Mouse (Mus musculus): ENCODE results near the gene Pllp. TPM values are rescaled to one million over a fixed set of nuclear protein-coding genes. Genes with fewer than 3 reads are reported as not detected.

Gene Pllp
- polyA plus RNA-seq, 1 experiment from 2014 or later = 79.4 TPM

- Histone ChIP-seq H3K4me1 (peaks cover 15% of the 10 kb centered on the region), H3K9me3 (no peaks in the 10 kb centered on the region), H3K4me3 (replicated peaks) (no peak overlapping the region), H3K36me3 (peaks cover 17% of the 10 kb centered on the region), H3K27me3 (replicated peaks) (no peaks in the 10 kb centered on the region), H3K4me2 (no peak overlapping the region), H3K9ac (no peak overlapping the region), H3K27ac (no peak overlapping the region)
- no peak for ATAC-seq (ENCODE audit: insufficient read depth, low FRiP score, low read depth)
- WGBS = 93% methylated on average over 6 of the region's 6 CpGs
These were observed 20.2 kb downstream of the Pllp start for GRCm38 (mm10) chr8:94675923-94676322.

GRCm38 (mm10) chr8:94674384-94674783 is 21.7 kb downstream of the Pllp start:
- Histone ChIP-seq H3K4me3 (replicated peaks) (no peak overlapping the region), H3K9me3 (no peaks in the 10 kb centered on the region), H3K27me3 (replicated peaks) (no peaks in the 10 kb centered on the region), H3K9ac (no peak overlapping the region), H3K4me2 (no peak overlapping the region), H3K4me1 (peaks cover 11% of the 10 kb centered on the region), H3K27ac (no peak overlapping the region), H3K36me3 (peaks cover 23% of the 10 kb centered on the region)
- 64% methylated on average over 5 of the region's 5 CpGs for WGBS
- no peak for ATAC-seq (ENCODE audit: insufficient read depth, low FRiP score, low read depth)

- peak within 1 kb of the TSS; percentile 90 for H3K27ac ChIP-seq
- H3K4me1 ChIP-seq = 0 out of 2 replicates have a peak, but pooled peaks cover 6% of the 10 kb centered on the region
- H3K36me3 ChIP-seq = peaks cover 13% of the 10 kb centered on the region
- H3K4me3 ChIP-seq (replicated peaks) = peak within 1 kb of the TSS; percentile 81
- H3K27me3 ChIP-seq (replicated peaks) = no peaks in the 10 kb centered on the region
- ATAC-seq (ENCODE audit: insufficient read depth, low FRiP score, low read depth) = peak; percentile 97
- peak within 1 kb of the TSS; percentile 68 for H3K4me2 ChIP-seq
- H3K9me3 ChIP-seq = no peaks in the 10 kb centered on the region
- under 1% methylated on average over 74 of the region's 74 CpGs for WGBS
- peak within 1 kb of the TSS; percentile 95 for H3K9ac ChIP-seq
These were observed 29.4 kb downstream of the Pllp start, which contains the start of gene Arl2bp for GRCm38 (mm10) chr8:94666456-94667308. Arl2bp (plus strand) TSS chr8:94666600.

GRCm38 (mm10) chr8:94664722-94665121 is 31.4 kb downstream of the Pllp start:
- H3K27ac ChIP-seq = no peak overlapping the region
- ATAC-seq (ENCODE audit: insufficient read depth, low FRiP score, low read depth) = no peak
- no peak overlapping the region for H3K9ac ChIP-seq
- H3K36me3 ChIP-seq = 0 out of 2 replicates have a peak, but pooled peaks cover 3% of the 10 kb centered on the region
- 0 out of 2 replicates have a peak, but pooled peaks cover 6% of the 10 kb centered on the region for H3K4me1 ChIP-seq
- WGBS = 60% methylated on average over 2 of the region's 2 CpGs
- no peaks in the 10 kb centered on the region for H3K27me3 ChIP-seq (replicated peaks)
- no peaks in the 10 kb centered on the region for H3K9me3 ChIP-seq
- H3K4me2 ChIP-seq = no peak overlapping the region
- no peak overlapping the region for H3K4me3 ChIP-seq (replicated peaks)

- Histone ChIP-seq H3K36me3 (no peaks in the 10 kb centered on the region), H3K9me3 (no peaks in the 10 kb centered on the region), H3K27ac (peak overlapping the region; percentile 9; the same call in 1 of the 2 replicates), H3K4me3 (replicated peaks) (no peak overlapping the region), H3K27me3 (replicated peaks) (no peaks in the 10 kb centered on the region), H3K4me2 (no peak overlapping the region), H3K4me1 (no peaks in the 10 kb centered on the region), H3K9ac (no peak overlapping the region)
- WGBS = 78% methylated on average over 4 of the region's 4 CpGs
- ATAC-seq (ENCODE audit: insufficient read depth, low FRiP score, low read depth) = peak; percentile 91
These were observed 35.7 kb downstream of the Pllp start for GRCm38 (mm10) chr8:94660418-94660817.

GRCm38 (mm10) chr8:94658031-94658430 is 38.0 kb downstream of the Pllp start:
- 88% methylated on average over 2 of the region's 2 CpGs for WGBS
- no peaks in the 10 kb centered on the region for H3K4me1 ChIP-seq
- peaks cover 14% of the 10 kb centered on the region; the same call in 1 of the 2 replicates for H3K36me3 ChIP-seq
- no peak overlapping the region for H3K9ac ChIP-seq
- no peak for ATAC-seq (ENCODE audit: insufficient read depth, low FRiP score, low read depth)
- no peak overlapping the region for H3K4me3 ChIP-seq (replicated peaks)
- H3K4me2 ChIP-seq = no peak overlapping the region
- H3K27ac ChIP-seq = no peak overlapping the region
- no peaks in the 10 kb centered on the region for H3K27me3 ChIP-seq (replicated peaks)
- H3K9me3 ChIP-seq = no peaks in the 10 kb centered on the region

GRCm38 (mm10) chr8:94654994-94655393 is 41.1 kb downstream of the Pllp start:
- Histone ChIP-seq H3K36me3 (peaks cover 27% of the 10 kb centered on the region; the same call in 1 of the 2 replicates), H3K9ac (no peak overlapping the region), H3K4me1 (no peaks in the 10 kb centered on the region), H3K9me3 (no peaks in the 10 kb centered on the region), H3K4me3 (replicated peaks) (no peak overlapping the region), H3K27ac (no peak overlapping the region), H3K4me2 (no peak overlapping the region), H3K27me3 (replicated peaks) (no peaks in the 10 kb centered on the region)
- no peak for ATAC-seq (ENCODE audit: insufficient read depth, low FRiP score, low read depth)

- H3K27ac ChIP-seq = no peak overlapping the region
- H3K9ac ChIP-seq = no peak overlapping the region
- ATAC-seq (ENCODE audit: insufficient read depth, low FRiP score, low read depth) = no peak
- no peak overlapping the region for H3K4me2 ChIP-seq
- WGBS = 86% methylated on average over 3 of the region's 3 CpGs
- H3K27me3 ChIP-seq (replicated peaks) = no peaks in the 10 kb centered on the region
- H3K36me3 ChIP-seq = peaks cover 27% of the 10 kb centered on the region; the same call in 1 of the 2 replicates
- H3K4me1 ChIP-seq = no peaks in the 10 kb centered on the region
- H3K4me3 ChIP-seq (replicated peaks) = no peak overlapping the region
- no peaks in the 10 kb centered on the region for H3K9me3 ChIP-seq
These were observed 43.1 kb downstream of the Pllp start for GRCm38 (mm10) chr8:94652951-94653350.

GRCm38 (mm10) chr8:94649496-94649895 is 46.6 kb downstream of the Pllp start:
- H3K4me3 ChIP-seq (replicated peaks) = no peak overlapping the region
- WGBS = 72% methylated on average over 3 of the region's 3 CpGs
- H3K9me3 ChIP-seq = no peaks in the 10 kb centered on the region
- H3K27ac ChIP-seq = no peak overlapping the region
- H3K4me1 ChIP-seq = no peaks in the 10 kb centered on the region
- H3K4me2 ChIP-seq = no peak overlapping the region
- no peak for ATAC-seq (ENCODE audit: insufficient read depth, low FRiP score, low read depth)
- H3K27me3 ChIP-seq (replicated peaks) = no peaks in the 10 kb centered on the region
- H3K9ac ChIP-seq = no peak overlapping the region
- H3K36me3 ChIP-seq = peaks cover 34% of the 10 kb centered on the region

GRCm38 (mm10) chr8:94646165-94646564 is 49.9 kb downstream of the Pllp start:
- no peak overlapping the region for H3K9ac ChIP-seq
- peaks cover 20% of the 10 kb centered on the region for H3K36me3 ChIP-seq
- no peaks in the 10 kb centered on the region for H3K27me3 ChIP-seq (replicated peaks)
- no peaks in the 10 kb centered on the region for H3K9me3 ChIP-seq
- H3K4me3 ChIP-seq (replicated peaks) = no peak overlapping the region
- no peak overlapping the region for H3K4me2 ChIP-seq
- ATAC-seq (ENCODE audit: insufficient read depth, low FRiP score, low read depth) = no peak
- H3K4me1 ChIP-seq = no peaks in the 10 kb centered on the region
- H3K27ac ChIP-seq = no peak overlapping the region
- WGBS = 93% methylated on average over 3 of the region's 3 CpGs

GRCm38 (mm10) chr8:94645202-94645601 is 50.9 kb downstream of the Pllp start:
- Histone ChIP-seq H3K9me3 (no peaks in the 10 kb centered on the region), H3K27me3 (replicated peaks) (no peaks in the 10 kb centered on the region), H3K4me2 (no peak overlapping the region), H3K4me3 (replicated peaks) (no peak overlapping the region), H3K9ac (no peak overlapping the region), H3K4me1 (no peaks in the 10 kb centered on the region), H3K36me3 (peaks cover 28% of the 10 kb centered on the region), H3K27ac (no peak overlapping the region)
- ATAC-seq (ENCODE audit: insufficient read depth, low FRiP score, low read depth) = no peak
- WGBS = 50% methylated on average over 1 of the region's 1 CpGs

- H3K4me2 ChIP-seq = no peak overlapping the region
- peaks cover 42% of the 10 kb centered on the region for H3K36me3 ChIP-seq
- no peaks in the 10 kb centered on the region for H3K9me3 ChIP-seq
- ATAC-seq (ENCODE audit: insufficient read depth, low FRiP score, low read depth) = no peak
- H3K9ac ChIP-seq = no peak overlapping the region
- H3K27me3 ChIP-seq (replicated peaks) = no peaks in the 10 kb centered on the region
- H3K4me3 ChIP-seq (replicated peaks) = no peak overlapping the region
- no peaks in the 10 kb centered on the region for H3K4me1 ChIP-seq
- no peak overlapping the region for H3K27ac ChIP-seq
- 86% methylated on average over 3 of the region's 3 CpGs for WGBS
These were observed 54.1 kb downstream of the Pllp start for GRCm38 (mm10) chr8:94641938-94642337.
